Mouse (Mus musculus): ENCODE measurements at regions not wholly inside any gene's neighbourhood (a gene's known extent, or its start where the extent isn't known, plus 50 kb on each side); places are given as distances from the start of the nearest gene placed in this dataset.
A peak's percentile ranks its signal among the peaks of the same experiment; 100 is the strongest.
"Not testable (repeated sequence)": the region's sequence is repeated elsewhere in the genome, so short reads cannot be mapped to it uniquely, and the experiment has no call there.

GRCm38 (mm10) chr16:50783240-50783639 lies 192.3 kb upstream of the Ccdc54 start:
- no peak for ATAC-seq (replicated peaks; ENCODE audit: poor library complexity, severe bottlenecking)

GRCm38 (mm10) chr16:50779030-50779784 lies 188.3 kb upstream of the Ccdc54 start:
- peak; percentile 79 for ATAC-seq (replicated peaks; ENCODE audit: poor library complexity, severe bottlenecking)

- ATAC-seq (replicated peaks; ENCODE audit: poor library complexity, severe bottlenecking), result not testable (repeated sequence)
Observed at GRCm38 (mm10) chr16:50774699-50775098, 183.7 kb upstream of the Ccdc54 start.

GRCm38 (mm10) chr16:50766055-50766770 lies 175.3 kb upstream of the Ccdc54 start:
- ATAC-seq (replicated peaks; ENCODE audit: poor library complexity, severe bottlenecking), result no peak

GRCm38 (mm10) chr16:50762096-50762495 lies 171.1 kb upstream of the Ccdc54 start:
- ATAC-seq (replicated peaks; ENCODE audit: poor library complexity, severe bottlenecking), result no peak

GRCm38 (mm10) chr16:50759979-50760378 lies 169.0 kb upstream of the Ccdc54 start:
- peak; percentile 93 for ATAC-seq (replicated peaks; ENCODE audit: poor library complexity, severe bottlenecking)

GRCm38 (mm10) chr16:50756696-50757095 lies 165.7 kb upstream of the Ccdc54 start:
- peak; percentile 78 for ATAC-seq (replicated peaks; ENCODE audit: poor library complexity, severe bottlenecking)

GRCm38 (mm10) chr16:50753612-50754389 lies 162.8 kb upstream of the Ccdc54 start:
- ATAC-seq (replicated peaks; ENCODE audit: poor library complexity, severe bottlenecking), result peak; percentile 71

GRCm38 (mm10) chr16:50753046-50753445 lies 162.1 kb upstream of the Ccdc54 start:
- ATAC-seq (replicated peaks; ENCODE audit: poor library complexity, severe bottlenecking), result peak; percentile 33

- ATAC-seq (replicated peaks; ENCODE audit: poor library complexity, severe bottlenecking), result no peak
Observed at GRCm38 (mm10) chr16:50752277-50752600, 161.3 kb upstream of the Ccdc54 start.

- ATAC-seq (replicated peaks; ENCODE audit: poor library complexity, severe bottlenecking), result no peak
Observed at GRCm38 (mm10) chr16:50751495-50752276, 160.7 kb upstream of the Ccdc54 start.

- no peak for ATAC-seq (replicated peaks; ENCODE audit: poor library complexity, severe bottlenecking)
Observed at GRCm38 (mm10) chr16:50747698-50748097, 156.7 kb upstream of the Ccdc54 start.

- ATAC-seq (replicated peaks; ENCODE audit: poor library complexity, severe bottlenecking), result no peak
Observed at GRCm38 (mm10) chr16:50745723-50746122, 154.8 kb upstream of the Ccdc54 start.

- ATAC-seq (replicated peaks; ENCODE audit: poor library complexity, severe bottlenecking), result peak; percentile 60
Observed at GRCm38 (mm10) chr16:50737396-50737843, 146.5 kb upstream of the Ccdc54 start.

- peak; percentile 64 for ATAC-seq (replicated peaks; ENCODE audit: poor library complexity, severe bottlenecking)
Observed at GRCm38 (mm10) chr16:50736151-50737047, 145.4 kb upstream of the Ccdc54 start.

GRCm38 (mm10) chr16:50733359-50733758 lies 142.4 kb upstream of the Ccdc54 start:
- no peak for ATAC-seq (replicated peaks; ENCODE audit: poor library complexity, severe bottlenecking)

GRCm38 (mm10) chr16:50732082-50733006 lies 141.4 kb upstream of the Ccdc54 start:
- peak; percentile 82 for ATAC-seq (replicated peaks; ENCODE audit: poor library complexity, severe bottlenecking)

GRCm38 (mm10) chr16:50729341-50729740 lies 138.4 kb upstream of the Ccdc54 start:
- no peak for ATAC-seq (replicated peaks; ENCODE audit: poor library complexity, severe bottlenecking)

Data from granulocyte monocyte progenitor cell, adult 5-6 weeks (primary cell).